Comparison of ENCODE assay signal across 8 mouse cellular contexts in the genomic region with DNA sequence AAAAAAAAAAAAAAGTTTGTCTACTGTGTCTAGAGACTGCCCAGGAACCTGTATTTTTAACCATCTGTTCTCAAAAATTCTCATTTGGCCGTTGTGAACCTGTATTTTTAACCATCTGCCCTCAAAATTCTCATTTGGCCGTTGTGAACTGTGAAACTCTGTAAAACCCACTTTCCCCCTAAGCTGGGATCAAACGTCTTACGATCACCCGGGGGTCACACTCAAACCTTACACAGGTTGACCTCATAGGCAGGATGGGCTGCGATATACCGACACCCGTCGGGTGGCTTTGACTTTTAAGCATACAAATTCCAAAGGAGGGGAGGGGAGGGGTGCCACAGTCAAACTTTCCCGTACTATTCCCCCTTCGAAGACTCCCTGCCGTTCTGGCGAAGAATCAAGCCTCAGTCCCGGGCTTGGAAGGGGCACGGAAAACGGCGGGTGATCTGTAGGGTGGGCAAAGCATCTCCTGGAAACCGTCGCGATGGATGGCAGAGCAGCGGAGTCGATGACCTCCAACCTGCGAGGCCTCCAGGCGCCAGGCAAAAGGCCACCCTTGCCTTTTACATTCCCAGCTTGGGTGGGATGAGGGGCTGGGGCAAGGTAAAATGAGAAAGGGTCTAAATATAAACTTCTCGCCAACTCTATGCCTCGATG. TPM values are rescaled to one million over a fixed set of nuclear protein-coding genes. Genes with fewer than 3 reads are reported as not detected.
DNase-seq lines count a peak whose midpoint lies in the region; ATAC-seq and TF ChIP-seq lines count a peak whose summit lies in the region.

No protein-coding gene starts in this region.

- no peak for TF ChIP-seq POLR2A in olfactory bulb, adult 2 months (IDR thresholded peaks at IDR 0.05; ENCODE audit: insufficient read depth, low read depth, low read length)

- no peak for DNase-seq in left cerebral cortex, adult 2 months (ENCODE audit: extremely low spot score in 1 of 2, low spot score in 2 of 2)
- DNase-seq in left cerebral cortex, postnatal 10 days (ENCODE audit: extremely low spot score in 1 of 2, low spot score in 2 of 2) = no peak
- peak; percentile 75 for DNase-seq in ZHBTc4 (ENCODE audit: low read depth, low spot score)
- no peak for DNase-seq in right cerebral cortex, postnatal 10 days (ENCODE audit: low spot score in 2 of 2)
- DNase-seq in left cerebral cortex, adult 11 months (ENCODE audit: low spot score) = no peak

- H3K36me3 ChIP-seq in forebrain, embryonic 13.5 days (ENCODE audit: poor library complexity, severe bottlenecking) = 0 out of 2 replicates have a peak, but pooled peaks cover 3% of the 10 kb centered on the region
- peaks cover 10% of the 10 kb centered on the region for H3K36me3 ChIP-seq in limb, embryonic 13.5 days

- peaks cover 50% of the 10 kb centered on the region for H3K4me1 ChIP-seq in forebrain, embryonic 13.5 days
- H3K4me1 ChIP-seq in limb, embryonic 13.5 days = peaks cover 67% of the 10 kb centered on the region
- peaks cover 38% of the 10 kb centered on the region for H3K4me1 ChIP-seq in olfactory bulb, adult 2 months (ENCODE audit: control insufficient read depth, insufficient read depth, low read length)

- H3K4me2 ChIP-seq in forebrain, embryonic 13.5 days = peak overlapping the region; percentile 94
- peak overlapping the region; percentile 88 for H3K4me2 ChIP-seq in limb, embryonic 13.5 days (replicated peaks)

- H3K4me3 ChIP-seq in left cerebral cortex, adult 2 months = peak overlapping the region; percentile 96
- H3K4me3 ChIP-seq in forebrain, embryonic 13.5 days = peak overlapping the region; percentile 95
- peak overlapping the region; percentile 98 for H3K4me3 ChIP-seq in limb, embryonic 13.5 days
- peak overlapping the region; percentile 86 for H3K4me3 ChIP-seq in olfactory bulb, adult 2 months (ENCODE audit: insufficient read depth, low read depth, low read length)

- ATAC-seq in forebrain, embryonic 13.5 days = no peak
- ATAC-seq in limb, embryonic 13.5 days (ENCODE audit: low FRiP score, low read depth) = no peak

- peak overlapping the region; percentile 96 for H3K27ac ChIP-seq in left cerebral cortex, adult 2 months
- peak overlapping the region; percentile 97; the same call in 1 of the 2 replicates for H3K27ac ChIP-seq in forebrain, embryonic 13.5 days
- peak overlapping the region; percentile 92 for H3K27ac ChIP-seq in limb, embryonic 13.5 days
- H3K27ac ChIP-seq in olfactory bulb, adult 2 months (ENCODE audit: insufficient read depth, low read depth, low read length) = no peak overlapping the region

- H3K9me3 ChIP-seq in forebrain, embryonic 13.5 days (replicated peaks) = no peaks in the 10 kb centered on the region
- no peaks in the 10 kb centered on the region for H3K9me3 ChIP-seq in limb, embryonic 13.5 days

- no peak for TF ChIP-seq CTCF in left cerebral cortex, adult 2 months (IDR thresholded peaks at IDR 0.05)
- no peak for TF ChIP-seq CTCF in olfactory bulb, adult 2 months (IDR thresholded peaks at IDR 0.05; ENCODE audit: insufficient read depth, low read depth, low read length)

- H3K27me3 ChIP-seq in forebrain, embryonic 13.5 days = no peaks in the 10 kb centered on the region
- H3K27me3 ChIP-seq in limb, embryonic 13.5 days = no peaks in the 10 kb centered on the region

- peak overlapping the region; percentile 96 for H3K9ac ChIP-seq in forebrain, embryonic 13.5 days
- H3K9ac ChIP-seq in limb, embryonic 13.5 days = peak overlapping the region; percentile 98

- 3% methylated on average over 26 of the region's 26 CpGs for WGBS in forebrain, embryonic 13.5 days
- under 1% methylated on average over 26 of the region's 26 CpGs for WGBS in limb, embryonic 13.5 days
- 1% methylated on average over 26 of the region's 26 CpGs for WGBS in olfactory bulb, adult 2 months

- intact Hi-C loops in left cerebral cortex, adult 2 months (cut with DNase I) = loop anchor here (2.0 kb wide), 2 partner anchors 22 to 32 kb away; a partner anchor contains a TSS
- intact Hi-C loops in left cerebral cortex, postnatal 10 days (cut with DNase I) = no loop called here

RNA-seq across cellular contexts. Expression of a gene that starts 0.9 kb away (rescaled TPM):
- 10 to 100 TPM; 87.8 to 89.8 TPM for total RNA-seq in left cerebral cortex, adult 2 months (2021)
- total RNA-seq in left cerebral cortex, postnatal 10 days (2021) = 10 to 100 TPM; 68.0 to 72.3 TPM
- polyA plus RNA-seq in forebrain, embryonic 13.5 days (2015; fragmentation: Nextera tagmentation; extraction: Ambion mirVana) = 23.5 and 25.9 TPM in 2 replicates
- polyA plus RNA-seq in limb, embryonic 13.5 days (2015; fragmentation: Nextera tagmentation; extraction: Ambion mirVana) = 66.1 and 78.1 TPM in 2 replicates
- polyA plus RNA-seq in olfactory bulb, adult 2 months (2012; ENCODE audit: insufficient read depth, insufficient read length, low replicate concordance, missing spikeins) = 76.8 TPM in 1 of 2 replicates, not detected in the other

RNA-seq across cellular contexts. Expression of a gene that starts 22.3 kb away (rescaled TPM):
- 10 to 100 TPM; 25.2 to 31.0 TPM for total RNA-seq in left cerebral cortex, adult 2 months (2021)
- 10 to 100 TPM; 22.5 to 27.2 TPM for total RNA-seq in left cerebral cortex, postnatal 10 days (2021)
- polyA plus RNA-seq in forebrain, embryonic 13.5 days (2015; fragmentation: Nextera tagmentation; extraction: Ambion mirVana) = 44.8 and 49.9 TPM in 2 replicates
- 45.5 and 47.1 TPM in 2 replicates for polyA plus RNA-seq in limb, embryonic 13.5 days (2015; fragmentation: Nextera tagmentation; extraction: Ambion mirVana)
- polyA plus RNA-seq in olfactory bulb, adult 2 months (2012; ENCODE audit: insufficient read depth, insufficient read length, low replicate concordance, missing spikeins) = not detected in 2 replicates

RNA-seq across cellular contexts. Expression of a gene that starts 37.1 kb away (rescaled TPM):
- total RNA-seq in left cerebral cortex, adult 2 months (2021) = 100 to 1,000 TPM; 319 to 335 TPM
- total RNA-seq in left cerebral cortex, postnatal 10 days (2021) = 100 to 1,000 TPM; 109 to 111 TPM
- polyA plus RNA-seq in forebrain, embryonic 13.5 days (2015; fragmentation: Nextera tagmentation; extraction: Ambion mirVana) = 5.7 and 12.6 TPM in 2 replicates
- polyA plus RNA-seq in limb, embryonic 13.5 days (2015; fragmentation: Nextera tagmentation; extraction: Ambion mirVana) = 0.75 and 0.91 TPM in 2 replicates
- not detected in 2 replicates for polyA plus RNA-seq in olfactory bulb, adult 2 months (2012; ENCODE audit: insufficient read depth, insufficient read length, low replicate concordance, missing spikeins)

RNA-seq across cellular contexts. Expression of a gene that starts 37.9 kb away (rescaled TPM):
- total RNA-seq in left cerebral cortex, adult 2 months (2021) = 1 to 10 TPM; 6.5 to 7.2 TPM
- 1 to 10 TPM; 4.9 to 5.8 TPM for total RNA-seq in left cerebral cortex, postnatal 10 days (2021)
- polyA plus RNA-seq in forebrain, embryonic 13.5 days (2015; fragmentation: Nextera tagmentation; extraction: Ambion mirVana) = 27.7 and 28.6 TPM in 2 replicates
- polyA plus RNA-seq in limb, embryonic 13.5 days (2015; fragmentation: Nextera tagmentation; extraction: Ambion mirVana) = 56.5 and 56.9 TPM in 2 replicates
- polyA plus RNA-seq in olfactory bulb, adult 2 months (2012; ENCODE audit: insufficient read depth, insufficient read length, low replicate concordance, missing spikeins) = not detected in 2 replicates

RNA-seq across cellular contexts. Expression of a gene that starts 59.0 kb away (rescaled TPM):
- not detected for total RNA-seq in left cerebral cortex, adult 2 months (2021)
- not detected for total RNA-seq in left cerebral cortex, postnatal 10 days (2021)
- 38.4 and 40.9 TPM in 2 replicates for polyA plus RNA-seq in forebrain, embryonic 13.5 days (2015; fragmentation: Nextera tagmentation; extraction: Ambion mirVana)
- 43.3 and 44.1 TPM in 2 replicates for polyA plus RNA-seq in limb, embryonic 13.5 days (2015; fragmentation: Nextera tagmentation; extraction: Ambion mirVana)
- polyA plus RNA-seq in olfactory bulb, adult 2 months (2012; ENCODE audit: insufficient read depth, insufficient read length, low replicate concordance, missing spikeins) = not detected in 2 replicates
